Mouse (Mus musculus) thymus, adult 2 months (tissue): Measurements from ENCODE around the gene Cdc42bpa.

Experiments
- CTCF ChIP-seq: fragments of 200-500 bp; IDR thresholded peaks from 2 replicates; pipeline ENCODE4 v1.5.1; 2012; ENCODE audit warnings: mild to moderate bottlenecking, control low read depth, low read length, moderate library complexity, borderline replicate concordance; ENCODE audit not compliant: control insufficient read depth, poor library complexity, insufficient read depth; ENCODE audit errors: extremely low read depth
- POLR2A ChIP-seq: fragments of 200-500 bp; IDR thresholded peaks from 2 replicates; pipeline ENCODE4 v1.6.1; 2012; ENCODE audit warnings: mild to moderate bottlenecking, low read length, control low read depth, moderate library complexity; ENCODE audit not compliant: control insufficient read depth, poor library complexity, insufficient read depth; ENCODE audit errors: extremely low read depth

GRCm38 (mm10) chr1:180185877-180186276 is 225.6 kb downstream of the Cdc42bpa start:
- TF ChIP-seq CTCF = no peak
- TF ChIP-seq POLR2A = no peak
